Mouse (Mus musculus): ENCODE measurements at regions not wholly inside any gene's neighbourhood (a gene's known extent, or its start where the extent isn't known, plus 50 kb on each side); places are given as distances from the start of the nearest gene placed in this dataset.

DNA sequence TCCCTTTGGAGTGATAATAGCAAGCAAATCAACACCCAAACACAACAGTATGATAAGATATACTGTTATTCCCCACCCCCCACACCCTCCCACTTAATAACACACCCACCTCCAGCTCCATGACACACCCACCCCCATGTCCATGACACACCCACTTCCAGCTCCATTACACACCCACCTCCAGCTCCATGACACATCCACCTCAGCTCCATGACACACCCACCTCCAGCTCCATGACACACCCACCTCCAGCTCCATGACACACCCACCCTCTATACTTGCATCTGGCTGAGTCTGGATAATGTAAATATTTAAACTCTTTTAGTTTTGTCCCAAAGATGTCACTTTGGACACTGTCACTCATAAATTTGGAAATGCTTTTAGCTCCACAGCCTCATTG is 129.5 kb downstream of the Cmpk2 start:
- DNase-seq (ENCODE audit: low read depth, low spot score), result no peak

DNA sequence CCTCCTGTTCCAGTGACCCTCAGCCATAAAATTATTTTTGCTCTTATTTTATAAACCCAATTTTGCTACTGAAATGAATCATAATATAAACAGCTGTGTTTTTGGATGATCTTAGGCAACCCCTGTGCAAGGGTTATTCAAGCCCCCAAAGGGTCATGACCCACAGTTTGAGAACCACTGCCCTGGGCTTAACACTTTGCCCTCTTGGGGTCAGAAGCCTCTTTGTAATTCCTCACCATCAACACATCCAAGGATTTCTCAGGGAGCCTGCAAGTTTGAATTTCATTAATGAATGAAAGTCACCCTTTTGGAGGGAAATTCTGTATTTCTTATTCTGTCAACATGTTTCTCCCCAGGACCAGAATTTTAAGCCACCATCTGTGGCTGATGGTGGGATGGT is 123.1 kb downstream of the Cmpk2 start:
- no peak for DNase-seq (ENCODE audit: low read depth, low spot score)

DNA sequence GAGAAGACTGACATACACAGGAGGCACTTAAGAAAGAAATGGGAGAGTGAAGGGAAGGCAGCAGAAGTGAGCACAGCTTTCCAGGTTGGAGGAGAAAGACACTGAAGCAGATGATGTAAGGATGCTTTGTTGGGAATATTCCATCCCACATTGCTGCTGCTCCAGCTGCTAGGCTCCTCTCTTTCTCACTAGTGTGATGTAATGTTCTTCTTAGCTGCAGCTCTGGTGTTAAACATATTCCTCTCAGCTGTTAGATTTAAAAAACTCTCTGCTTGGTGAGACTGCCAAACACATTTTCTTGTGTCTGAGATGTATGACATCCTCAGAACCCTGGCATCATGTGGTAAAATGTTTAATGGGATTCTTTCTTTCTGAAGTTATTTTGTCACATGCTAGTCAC is 120.1 kb downstream of the Cmpk2 start:
- no peak for DNase-seq (ENCODE audit: low read depth, low spot score)

DNA sequence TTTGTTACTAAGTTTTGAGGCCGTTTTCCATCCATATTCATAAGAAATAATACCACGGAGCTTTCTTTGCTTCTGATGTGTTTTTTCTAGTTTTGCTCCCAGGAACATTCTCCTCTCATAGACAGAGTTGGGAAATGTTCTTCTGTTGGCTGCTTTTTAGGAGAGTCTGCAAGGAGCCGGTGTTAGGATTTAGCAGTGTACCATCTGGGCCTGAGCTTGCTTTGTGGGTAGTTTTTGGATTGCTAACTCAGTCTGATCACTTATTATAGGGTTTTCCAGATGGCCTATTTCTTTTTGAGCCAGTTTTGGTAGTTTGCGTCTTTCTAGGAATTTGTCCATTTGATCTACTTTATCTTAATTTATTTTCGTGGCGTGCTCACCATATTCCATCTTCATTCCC is 108.4 kb downstream of the Cmpk2 start:
- WGBS, result 93% methylated on average over 6 of the region's 6 CpGs

DNA sequence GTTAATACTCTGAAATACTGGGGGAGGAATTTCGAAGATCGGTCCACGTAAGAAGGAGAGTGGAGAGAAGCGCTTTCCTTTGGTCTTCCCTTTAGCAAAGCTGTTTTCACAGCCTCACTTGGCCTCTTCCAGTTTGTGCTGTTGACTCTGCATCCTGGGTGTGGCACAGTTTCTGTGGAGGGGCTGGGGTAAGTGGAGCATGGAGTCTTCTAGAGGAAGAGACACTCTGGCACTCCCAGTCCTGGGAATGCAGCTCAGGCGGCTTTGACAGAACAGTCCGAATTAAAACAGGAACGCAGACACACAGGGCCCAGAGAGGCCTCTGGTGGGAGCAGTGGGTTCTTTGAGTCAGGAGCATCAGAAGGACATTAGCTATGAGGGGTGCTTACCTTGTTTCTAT is 102.6 kb downstream of the Cmpk2 start:
- WGBS, result 65% methylated on average over 7 of the region's 7 CpGs
- DNase-seq (ENCODE audit: low read depth, low spot score), result no peak

More for the DNA sequence above, 108.4 kb downstream of the Cmpk2 start:
- no peak for DNase-seq (ENCODE audit: low read depth, low spot score)

DNA sequence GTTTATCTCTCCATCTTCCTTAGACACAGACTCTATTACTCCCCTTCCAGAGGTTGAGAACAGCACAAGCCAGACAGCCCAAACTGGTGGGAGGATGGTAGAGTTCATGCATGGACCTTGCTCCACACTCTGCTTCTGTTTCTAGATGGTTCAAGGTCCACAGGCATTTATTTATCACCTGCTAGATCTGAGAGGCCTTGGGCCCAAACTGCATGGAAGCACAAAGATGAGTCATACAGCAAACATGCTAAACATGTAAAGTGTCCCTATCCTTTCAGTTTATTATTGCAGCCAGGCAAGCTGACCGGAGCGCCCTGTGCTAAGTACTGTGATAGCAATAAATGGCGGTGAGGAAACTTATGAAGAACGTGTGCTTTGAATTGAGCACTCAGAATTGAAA is 98.4 kb downstream of the Cmpk2 start:
- no peak for DNase-seq (ENCODE audit: low read depth, low spot score)
- 43% methylated on average over 4 of the region's 4 CpGs for WGBS

DNA sequence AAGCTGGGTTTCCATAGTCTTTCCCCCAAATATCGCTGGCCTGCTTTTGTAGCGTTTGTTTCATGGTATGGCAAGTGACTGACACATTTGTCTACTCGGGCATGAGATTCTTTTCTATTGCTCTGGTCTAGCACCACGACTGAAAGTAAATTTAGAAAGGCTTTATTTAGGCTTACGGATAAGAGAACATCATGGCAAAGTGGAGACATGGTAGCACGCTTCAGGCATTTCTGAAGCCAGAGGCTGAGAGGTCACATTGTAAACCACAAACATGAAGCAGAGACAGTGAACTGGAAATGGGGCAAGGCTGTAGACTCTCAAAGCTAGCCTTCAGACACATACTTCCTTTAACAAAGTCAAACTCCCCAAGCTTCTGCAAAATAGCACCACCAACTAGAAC is 93.9 kb downstream of the Cmpk2 start:
- DNase-seq (ENCODE audit: low read depth, low spot score), result no peak
- WGBS, result 83% methylated on average over 6 of the region's 6 CpGs

DNA sequence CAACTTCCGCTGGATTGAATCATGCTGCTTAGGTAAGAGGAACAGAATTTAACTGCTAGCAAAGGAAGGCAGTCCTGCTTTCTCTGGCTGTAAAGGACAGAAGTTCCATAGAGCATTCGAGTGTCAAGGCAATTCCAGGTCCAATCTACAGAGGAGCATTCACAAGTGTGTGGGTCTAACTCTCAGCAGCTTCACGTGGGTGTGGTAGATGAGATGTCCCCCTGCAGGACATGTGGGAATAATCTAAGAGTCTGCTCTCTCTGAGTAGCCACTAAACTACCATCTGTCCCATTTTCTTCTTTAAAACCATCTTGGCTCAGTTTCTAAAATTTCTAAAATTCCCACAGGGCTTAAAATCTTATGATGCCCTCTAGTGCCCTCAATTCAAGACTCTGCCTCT is 90.6 kb downstream of the Cmpk2 start:
- no peak for DNase-seq (ENCODE audit: low read depth, low spot score)
- WGBS, result 66% methylated on average over 3 of the region's 3 CpGs

DNA sequence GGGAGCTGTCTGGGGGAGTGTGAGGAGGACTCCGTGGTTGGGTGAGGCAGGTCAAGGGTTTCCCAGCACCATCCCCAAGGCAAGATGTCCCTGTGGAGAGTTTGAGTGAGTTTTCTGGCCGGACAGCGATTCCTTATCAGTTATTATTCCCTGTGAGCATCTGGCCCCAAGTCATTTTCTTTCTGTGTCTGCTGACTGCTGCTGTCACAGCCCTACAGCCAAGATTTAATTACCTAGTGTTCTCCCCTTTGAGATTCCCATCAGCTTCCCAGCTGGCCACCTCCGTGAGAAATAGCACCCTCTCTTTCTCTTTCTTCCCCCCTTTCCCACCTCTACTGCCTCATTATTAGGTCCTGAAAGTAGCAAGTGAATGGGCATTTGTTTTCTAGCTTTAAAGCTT is 88.4 kb downstream of the Cmpk2 start:
- 6% methylated on average over 4 of the region's 4 CpGs for WGBS
- no peak for DNase-seq (ENCODE audit: low read depth, low spot score)

DNA sequence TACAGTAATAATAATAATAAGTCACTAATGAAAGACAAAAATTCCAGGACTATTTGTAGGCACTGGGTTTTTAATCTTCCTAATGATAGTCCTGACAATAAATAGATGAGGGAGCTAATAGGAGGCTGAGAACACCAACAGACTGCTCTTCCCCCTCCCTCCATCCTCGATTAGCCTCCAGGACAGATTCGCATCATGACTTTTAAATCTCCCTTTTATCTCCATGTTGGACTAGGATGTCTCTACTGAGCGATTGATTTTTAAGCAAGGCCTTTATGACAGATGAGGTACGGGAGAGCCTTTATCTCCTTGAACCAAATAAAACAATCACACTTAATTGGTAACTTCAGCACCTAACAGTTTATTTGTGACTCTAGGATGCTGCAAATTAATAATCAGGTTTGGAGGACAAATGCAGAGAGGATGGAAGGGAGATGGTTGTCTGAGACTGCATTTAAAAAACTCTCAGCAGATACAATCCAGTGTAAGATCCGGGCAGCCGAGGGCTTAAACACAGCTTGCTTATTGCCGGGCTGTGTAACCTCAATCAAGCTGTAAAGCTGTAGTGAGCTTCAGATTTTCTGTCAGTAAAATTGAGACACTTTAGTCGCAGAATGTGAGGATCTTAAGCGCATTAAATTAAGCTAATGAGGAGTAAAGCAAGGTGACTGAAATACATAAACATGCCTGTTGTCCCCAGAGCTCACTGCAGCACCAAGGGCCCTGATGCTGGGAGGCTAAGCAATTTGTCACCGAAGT is 82.3 kb downstream of the Cmpk2 start:
- 60% methylated on average over 10 of the region's 10 CpGs for WGBS
- DNase-seq (ENCODE audit: low read depth, low spot score), result no peak

DNA sequence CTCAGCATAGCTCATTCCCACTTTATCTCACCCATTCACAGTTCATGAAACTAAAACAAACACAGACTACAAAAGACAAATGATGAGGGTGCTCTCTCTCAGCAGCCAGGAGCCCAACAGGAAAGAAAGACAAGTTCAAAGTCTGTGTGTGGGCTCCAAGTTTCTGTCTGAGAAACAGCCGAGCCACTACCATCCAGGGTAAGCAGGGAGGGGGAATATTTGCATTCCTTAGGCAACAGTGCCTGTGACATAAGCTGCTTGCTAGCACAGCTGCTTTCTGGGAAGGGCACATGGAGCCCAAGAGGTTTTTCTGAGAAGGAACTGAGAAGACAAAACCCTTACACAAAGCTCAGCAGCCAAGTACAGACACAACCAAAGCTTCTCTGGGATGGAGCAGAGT is 78.5 kb downstream of the Cmpk2 start:
- DNase-seq (ENCODE audit: low read depth, low spot score), result no peak
- WGBS, result 11% methylated on average over 1 of the region's 1 CpGs

DNA sequence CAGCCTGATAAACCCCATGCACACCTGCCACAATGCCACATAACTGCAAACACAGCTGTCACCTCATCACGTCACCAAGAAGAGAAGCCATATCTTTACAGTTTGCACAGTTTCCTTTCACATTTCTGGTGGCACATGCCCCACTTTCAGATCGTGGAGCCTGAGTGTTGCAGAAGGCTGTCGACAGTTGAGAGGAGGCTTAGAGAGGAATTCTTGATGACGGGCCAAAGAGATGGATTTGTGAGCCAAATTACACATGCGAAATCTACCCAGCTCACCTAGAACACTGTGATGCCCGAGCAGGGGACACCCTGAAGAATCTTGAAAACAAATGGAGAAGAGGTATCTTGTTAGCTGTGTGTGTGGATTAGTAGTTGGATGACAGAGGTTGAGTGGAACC is 77.4 kb downstream of the Cmpk2 start:
- DNase-seq (ENCODE audit: low read depth, low spot score), result no peak
- WGBS, result 48% methylated on average over 6 of the region's 6 CpGs

DNA sequence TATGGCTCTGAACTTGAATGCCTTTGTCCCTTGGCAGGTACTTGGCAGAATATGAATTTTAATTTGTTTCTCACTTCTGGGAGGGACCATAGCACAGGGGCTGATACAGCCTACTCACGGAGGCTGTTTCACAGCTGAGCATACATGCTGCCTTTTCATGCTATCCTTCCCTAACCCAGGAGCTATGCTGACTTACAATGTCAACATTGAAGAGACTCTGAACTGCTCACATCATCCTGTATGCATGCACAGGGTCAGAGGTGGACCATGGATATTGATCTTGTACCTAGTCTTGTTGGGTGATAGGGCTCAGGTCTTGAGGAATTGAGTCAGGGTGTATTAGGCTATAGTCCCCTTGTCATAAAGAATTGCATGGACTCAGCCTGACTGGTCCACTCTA is 74.5 kb downstream of the Cmpk2 start:
- WGBS, result 76% methylated on average over 1 of the region's 1 CpGs

DNA sequence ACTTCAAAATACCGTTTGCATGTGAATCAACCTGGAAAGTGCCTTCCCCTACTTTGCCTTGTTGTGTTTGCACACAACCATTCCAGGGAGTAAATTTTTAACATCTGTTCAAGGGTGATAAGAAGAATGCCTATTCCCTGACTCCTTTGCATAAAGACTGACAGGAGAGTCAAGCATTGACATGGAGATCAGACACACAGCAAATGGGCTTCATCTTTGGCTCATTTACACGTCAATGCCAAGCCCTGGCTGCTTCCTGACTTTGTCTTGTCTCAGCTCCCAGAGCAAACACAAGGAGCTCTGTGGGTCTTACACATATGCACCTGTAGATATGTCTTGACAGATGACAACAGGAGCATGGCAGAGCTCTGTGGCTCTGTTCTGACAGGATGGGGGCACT is 73.4 kb downstream of the Cmpk2 start:
- DNase-seq (ENCODE audit: low read depth, low spot score), result no peak
- WGBS, result 27% methylated on average over 2 of the region's 2 CpGs

More for the DNA sequence above, 74.5 kb downstream of the Cmpk2 start:
- no peak for DNase-seq (ENCODE audit: low read depth, low spot score)

DNA sequence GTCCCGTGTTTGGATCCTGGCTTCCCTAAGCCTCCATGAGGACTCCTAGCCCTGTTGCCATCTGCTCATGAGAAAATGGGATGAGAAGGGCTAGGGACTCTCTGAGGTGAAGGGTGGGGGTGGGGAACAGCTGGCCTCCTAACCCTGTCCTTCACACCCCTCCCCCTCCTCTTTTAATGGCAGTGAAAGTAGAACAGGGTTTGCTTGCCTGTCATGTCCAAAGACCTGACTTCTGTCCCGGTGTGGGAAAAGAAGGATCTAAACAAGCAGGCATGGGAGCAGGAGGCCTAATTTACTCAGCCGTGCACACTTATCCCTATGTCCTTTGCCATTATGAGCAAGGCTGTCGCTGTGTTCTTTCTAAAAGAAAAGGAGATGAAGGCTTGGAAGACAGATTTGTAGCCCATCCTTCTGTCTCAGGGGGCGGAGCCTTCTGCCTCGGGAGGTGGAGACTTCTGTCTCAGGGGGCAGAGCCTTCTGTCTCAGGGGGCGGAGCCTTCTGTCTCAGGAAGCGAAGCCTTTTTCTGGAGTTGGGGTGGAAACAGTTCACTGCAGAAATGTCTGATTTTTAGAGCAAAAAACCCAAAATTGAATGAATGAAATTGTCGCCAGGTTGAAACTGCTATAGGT is 66.4 kb downstream of the Cmpk2 start:
- WGBS, result 79% methylated on average over 9 of the region's 9 CpGs

DNA sequence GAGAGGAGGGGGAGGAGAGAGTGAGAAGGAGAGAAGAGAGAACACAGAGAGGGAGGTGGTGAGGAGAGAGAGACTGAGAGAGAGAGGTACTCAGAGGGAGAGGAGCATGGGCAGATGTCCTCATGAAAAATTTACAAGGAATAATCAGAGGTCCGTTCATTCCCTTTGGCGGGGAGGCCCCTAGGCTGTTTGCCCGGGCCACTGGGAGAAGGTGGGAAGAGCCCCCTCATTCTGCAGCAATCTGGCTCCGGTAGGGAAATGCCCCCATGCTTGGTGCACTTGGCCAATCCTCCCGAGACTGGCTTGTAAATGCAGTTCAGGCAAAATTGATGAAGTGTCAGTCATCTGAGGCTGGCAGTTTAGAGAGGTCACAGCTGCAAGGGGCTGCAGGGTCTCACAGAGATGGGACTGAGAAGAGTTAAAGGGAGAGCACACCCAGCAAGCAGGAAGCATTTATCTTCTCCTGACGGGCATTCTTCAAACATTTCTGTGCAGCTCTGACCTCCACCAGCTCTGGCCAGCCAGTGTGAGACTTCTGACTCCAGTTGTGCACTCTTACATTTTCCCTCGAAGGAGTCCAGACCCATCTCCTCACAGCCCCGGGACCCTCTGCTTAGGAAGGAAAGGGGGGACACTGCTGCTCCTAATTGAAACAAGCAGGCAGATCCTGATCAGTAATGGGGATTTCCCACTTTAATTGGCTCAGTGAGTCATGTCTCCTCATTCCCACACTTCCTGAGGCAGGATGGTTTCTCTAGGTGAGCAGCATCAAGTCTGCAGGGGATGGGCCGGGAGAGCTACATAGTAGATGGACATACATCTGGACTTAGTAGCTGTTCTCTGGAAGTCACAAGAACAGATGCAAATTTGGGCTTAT is 65.5 kb downstream of the Cmpk2 start:
- no peak for DNase-seq (ENCODE audit: low read depth, low spot score)
- WGBS, result 36% methylated on average over 9 of the region's 9 CpGs

More for the DNA sequence above, 66.4 kb downstream of the Cmpk2 start:
- DNase-seq (ENCODE audit: low read depth, low spot score), result no peak

DNA sequence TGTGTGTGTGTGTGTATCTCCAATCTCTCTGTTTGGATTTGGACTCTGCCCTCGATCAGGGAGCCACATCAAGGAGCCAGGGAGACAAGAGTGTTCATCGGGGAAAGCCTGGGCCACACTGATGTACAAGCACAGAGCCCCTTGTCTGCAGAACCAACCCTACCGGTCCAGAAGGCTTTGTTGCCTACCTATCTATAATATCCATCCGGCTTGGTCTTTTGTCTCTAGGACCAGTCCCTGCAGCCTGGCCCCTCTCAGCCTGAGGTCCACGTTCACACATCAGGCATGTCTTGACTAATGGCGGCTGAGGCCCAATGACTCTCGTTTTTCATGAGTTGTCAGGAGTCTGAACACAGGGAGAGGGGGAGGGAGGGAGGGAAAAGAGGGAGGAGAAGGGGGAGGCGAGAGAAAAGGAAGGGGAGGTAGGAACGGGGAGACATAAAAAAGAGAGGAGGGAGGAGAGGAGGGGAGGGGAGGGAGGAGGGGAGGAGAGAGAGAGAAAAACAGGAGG is 64.7 kb downstream of the Cmpk2 start:
- 67% methylated on average over 9 of the region's 9 CpGs for WGBS
- no peak for DNase-seq (ENCODE audit: low read depth, low spot score)

DNA sequence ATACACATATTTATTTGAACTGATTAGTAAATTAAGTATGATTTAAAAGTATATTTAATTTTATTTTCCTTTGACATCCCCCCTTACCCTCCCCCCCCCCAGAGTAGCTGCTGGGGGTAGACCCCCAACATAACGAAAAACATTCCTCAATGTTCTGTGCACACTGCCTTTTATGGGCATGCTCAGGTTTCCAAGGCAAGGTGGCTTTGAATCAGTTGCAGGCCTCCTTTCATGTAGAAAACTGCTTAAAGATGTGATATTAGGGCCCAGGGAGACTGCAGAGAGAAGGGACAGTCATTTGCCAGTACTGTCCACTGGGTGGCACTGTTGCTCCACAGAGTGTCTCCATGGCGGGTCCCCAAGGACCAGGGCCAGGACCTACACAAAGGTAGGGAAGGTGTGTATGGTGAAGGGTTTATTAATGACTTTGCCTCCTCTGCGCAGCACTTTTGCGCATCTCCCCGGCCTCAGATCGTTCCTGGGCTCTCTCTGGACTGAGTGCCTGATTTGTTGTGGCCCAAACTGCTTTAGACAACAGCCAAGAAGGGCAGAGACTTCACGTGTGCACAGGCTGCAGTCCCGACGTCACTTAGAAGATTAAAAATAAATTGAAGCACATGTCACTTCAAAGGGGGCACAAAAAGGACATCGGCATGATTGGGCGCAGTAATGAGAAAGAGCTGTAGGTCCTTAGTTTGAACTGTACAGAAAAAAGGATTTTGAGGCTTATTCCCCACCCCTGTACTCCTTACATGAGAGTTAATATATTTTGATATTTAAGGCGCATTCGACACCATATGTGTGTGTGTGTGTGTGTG is 64.0 kb downstream of the Cmpk2 start:
- DNase-seq (ENCODE audit: low read depth, low spot score), result no peak
- 54% methylated on average over 13 of the region's 13 CpGs for WGBS

DNA sequence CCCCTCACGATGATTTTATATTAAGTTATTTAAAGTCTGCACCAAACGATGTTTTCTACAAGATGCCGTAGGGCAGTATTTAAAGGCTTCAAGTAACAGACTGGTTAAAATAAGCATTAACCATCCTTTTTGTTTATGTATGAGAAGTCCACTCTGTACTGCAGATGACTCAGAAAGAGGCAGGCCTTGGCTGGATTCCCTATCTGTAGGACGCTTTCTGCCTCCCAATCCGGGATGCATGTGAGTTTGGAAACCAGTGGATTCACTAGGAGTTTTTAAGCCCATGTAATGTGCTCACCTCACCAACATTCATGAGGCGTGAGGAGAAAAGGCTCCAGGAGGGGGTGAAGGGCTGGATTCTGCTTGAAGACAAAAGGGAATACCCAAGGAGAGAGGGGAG is 63.1 kb downstream of the Cmpk2 start:
- no peak for DNase-seq (ENCODE audit: low read depth, low spot score)
- WGBS, result 43% methylated on average over 6 of the region's 6 CpGs
